Mouse (Mus musculus) embryo, embryonic 11 days (tissue): ENCODE data around the gene Slc22a3.
A peak's percentile ranks its signal among the peaks of the same experiment; 100 is the strongest.

Experiments
- DNase-seq: peaks from one replicate; pipeline ENCODE4 v3.0.0-alpha.2; 2015

The Slc22a3 gene

GRCm38 (mm10) chr17:12466501-12467000 is 41.0 kb downstream of the Slc22a3 start:
- DNase-seq: no peak

DNA sequence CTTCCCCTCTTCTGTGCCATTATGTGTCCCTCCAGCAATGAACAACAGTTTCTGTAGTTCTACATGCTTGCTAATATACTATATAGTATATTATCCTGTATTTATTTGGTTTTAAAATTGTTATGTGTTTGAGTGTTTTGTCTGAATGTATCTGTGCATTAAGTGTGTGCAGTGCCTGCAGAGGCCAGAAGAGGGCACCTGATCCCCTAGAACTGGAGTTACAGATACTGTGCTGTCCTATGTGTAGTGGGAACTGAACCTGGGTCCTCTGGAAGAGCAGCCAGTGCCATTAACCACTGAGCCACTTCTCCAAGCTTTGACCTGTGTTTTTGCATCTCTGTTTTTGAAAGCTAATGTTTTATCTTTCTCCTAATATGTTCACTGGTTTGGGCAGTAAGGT is 46.3 kb downstream of the Slc22a3 start:
- no peak for DNase-seq

GRCm38 (mm10) chr17:12455143-12455790 is 52.2 kb downstream of the Slc22a3 start:
- DNase-seq: no peak

DNA sequence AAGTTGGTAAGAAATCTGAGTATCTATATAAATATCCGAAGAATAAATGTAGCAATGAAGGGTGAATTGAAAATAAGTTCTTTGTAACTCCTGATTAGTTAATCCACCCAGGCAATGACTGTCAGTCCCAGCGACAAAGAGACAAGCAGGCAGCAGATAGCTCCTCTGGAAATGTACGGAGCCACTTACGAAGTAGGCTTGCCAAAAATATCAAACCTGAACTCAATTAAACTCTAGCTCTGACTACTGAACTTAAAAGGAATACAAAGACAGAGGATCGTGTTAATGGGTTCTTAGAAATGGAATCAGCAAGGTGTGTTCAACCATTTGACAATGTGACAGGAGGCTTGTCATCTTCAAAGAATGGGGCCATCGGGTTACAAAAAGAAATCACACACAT is 53.8 kb downstream of the Slc22a3 start:
- no peak for DNase-seq

- DNase-seq: no peak
These were observed 54.5 kb downstream of the Slc22a3 start for GRCm38 (mm10) chr17:12452862-12453531.

GRCm38 (mm10) chr17:12451234-12451633 is 56.3 kb downstream of the Slc22a3 start:
- peak; percentile 39 for DNase-seq

GRCm38 (mm10) chr17:12444561-12444960 is 62.9 kb downstream of the Slc22a3 start:
- no peak for DNase-seq

DNA sequence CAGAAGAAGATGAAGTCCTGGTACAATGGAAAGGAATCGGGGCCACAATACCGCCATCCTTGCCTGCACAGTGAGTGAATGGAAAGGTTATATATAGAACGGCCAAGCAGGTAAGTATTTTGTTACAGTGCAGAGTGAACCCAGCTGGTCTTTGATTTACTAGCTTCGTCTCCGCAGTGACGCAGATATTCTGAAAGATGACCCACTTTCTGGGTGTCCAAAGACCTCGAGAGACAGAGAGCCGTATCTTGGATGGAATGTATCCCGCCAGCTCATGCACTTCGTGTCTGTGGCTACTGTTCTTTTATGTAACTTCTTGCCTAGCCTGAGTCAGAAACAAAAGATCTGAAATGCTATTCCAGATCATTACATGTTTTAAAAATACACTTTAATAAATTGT is 69.7 kb downstream of the Slc22a3 start:
- DNase-seq: no peak

- DNase-seq: no peak
These were observed 75.8 kb downstream of the Slc22a3 start for GRCm38 (mm10) chr17:12431707-12432106.

- peak; percentile 51 for DNase-seq
These were observed 79.1 kb downstream of the Slc22a3 start for GRCm38 (mm10) chr17:12428369-12428768.

DNA sequence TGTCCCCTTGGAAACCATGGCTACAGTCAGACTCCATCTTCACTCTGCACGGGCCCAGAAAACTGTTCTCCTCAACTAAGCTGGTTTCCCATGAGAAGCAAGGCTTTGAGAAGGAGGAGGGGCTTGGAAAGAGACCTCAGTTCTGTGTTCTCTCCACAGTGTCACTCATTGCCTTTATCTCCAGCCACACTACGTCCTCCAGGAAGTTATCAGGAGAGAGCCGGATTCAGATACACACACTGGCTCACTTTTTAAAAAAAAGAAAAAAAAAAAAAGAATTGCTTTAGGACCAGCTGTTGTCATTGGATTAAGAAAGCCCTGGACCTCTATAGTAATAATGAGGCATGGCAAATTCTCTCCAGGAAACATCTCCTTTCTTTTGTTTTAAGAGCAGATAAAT is 80.3 kb downstream of the Slc22a3 start:
- no peak for DNase-seq

DNA sequence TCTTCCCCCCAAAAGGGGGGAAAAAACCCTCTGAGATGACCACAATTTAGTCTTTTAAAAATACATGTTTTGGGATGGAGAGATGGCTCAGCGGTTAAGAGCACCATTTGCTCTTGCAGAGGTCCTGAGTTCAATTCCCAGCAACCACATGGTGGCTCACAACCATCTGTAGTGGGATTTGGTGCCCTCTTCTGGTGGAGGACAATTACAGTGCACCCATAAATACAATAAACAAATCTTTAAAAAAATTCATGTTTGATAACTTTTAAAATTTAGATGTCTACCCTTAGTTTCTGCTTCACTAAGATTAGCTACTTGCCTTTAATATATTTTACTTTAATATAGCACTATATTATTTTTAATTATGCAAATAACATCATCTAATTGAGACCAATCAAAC is 85.4 kb downstream of the Slc22a3 start:
- no peak for DNase-seq

DNA sequence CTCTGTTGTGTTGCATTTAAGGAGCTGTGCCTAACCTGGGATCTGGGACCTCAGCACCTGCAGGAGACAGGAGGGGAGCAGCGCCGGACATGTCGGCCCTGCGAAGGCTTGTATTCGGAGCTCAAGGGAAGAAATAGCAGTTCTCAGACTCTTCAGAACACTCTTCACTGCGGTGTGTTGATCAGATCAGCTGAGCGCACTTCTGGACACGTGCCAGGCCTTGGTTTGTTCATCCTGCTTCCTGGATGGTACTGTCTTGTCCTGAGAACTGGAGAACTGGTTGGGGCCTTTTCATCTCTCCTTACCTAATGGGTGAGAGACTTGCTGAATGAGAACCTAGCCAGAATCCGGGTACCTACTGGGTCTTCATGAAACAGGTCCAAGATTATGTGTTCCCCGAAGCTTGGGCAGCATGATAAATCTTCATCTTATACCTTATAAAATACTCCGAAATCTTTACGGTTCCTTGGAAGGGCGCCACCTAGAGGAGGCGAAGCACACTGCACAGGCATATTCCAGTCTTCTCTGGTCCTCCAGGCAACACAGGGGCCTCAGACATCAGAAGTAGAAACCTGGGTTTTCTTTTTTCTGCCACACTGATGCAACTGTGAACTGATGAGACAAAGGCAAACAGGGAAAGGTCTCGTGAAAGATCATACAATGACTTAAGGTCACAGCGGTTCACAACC is 86.5 kb downstream of the Slc22a3 start:
- no peak for DNase-seq

- DNase-seq: no peak
These were observed 87.9 kb downstream of the Slc22a3 start for GRCm38 (mm10) chr17:12419491-12420079.

DNA sequence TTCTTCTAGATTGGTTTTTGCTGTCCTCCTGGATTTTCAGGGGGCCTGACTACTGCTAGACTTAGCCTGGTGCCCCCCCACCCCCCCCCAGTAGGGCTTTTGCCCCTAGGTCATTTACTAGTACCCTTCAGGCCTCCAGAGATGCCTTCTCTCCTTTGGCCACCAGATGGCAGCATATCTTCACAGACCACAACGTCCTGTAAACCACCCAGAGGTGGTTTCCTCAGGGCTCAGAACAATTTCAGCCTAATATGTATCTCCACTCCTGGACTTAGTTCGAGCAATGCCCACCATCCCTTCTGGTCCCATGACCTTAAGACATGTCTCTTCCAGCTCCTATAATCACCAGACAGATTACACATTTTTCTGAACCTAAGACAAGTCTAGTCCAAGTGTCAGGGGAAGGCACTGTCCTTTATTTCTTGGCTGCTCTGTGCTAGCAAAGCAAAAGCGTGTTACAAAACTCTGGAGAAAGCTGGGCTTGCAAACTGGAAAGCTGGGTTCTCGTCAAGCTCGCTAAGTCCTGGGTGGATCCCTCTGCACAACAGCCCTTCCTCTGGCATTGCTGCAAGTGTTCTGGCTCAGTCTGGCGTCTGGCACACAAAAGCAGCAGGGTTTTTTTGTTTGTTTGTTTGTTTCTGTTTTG is 91.1 kb downstream of the Slc22a3 start:
- DNase-seq: peak; percentile 82

- no peak for DNase-seq
These were observed 91.8 kb downstream of the Slc22a3 start for GRCm38 (mm10) chr17:12415741-12416140.

- peak; percentile 52 for DNase-seq
These were observed 92.3 kb downstream of the Slc22a3 start for GRCm38 (mm10) chr17:12415031-12415735.

DNA sequence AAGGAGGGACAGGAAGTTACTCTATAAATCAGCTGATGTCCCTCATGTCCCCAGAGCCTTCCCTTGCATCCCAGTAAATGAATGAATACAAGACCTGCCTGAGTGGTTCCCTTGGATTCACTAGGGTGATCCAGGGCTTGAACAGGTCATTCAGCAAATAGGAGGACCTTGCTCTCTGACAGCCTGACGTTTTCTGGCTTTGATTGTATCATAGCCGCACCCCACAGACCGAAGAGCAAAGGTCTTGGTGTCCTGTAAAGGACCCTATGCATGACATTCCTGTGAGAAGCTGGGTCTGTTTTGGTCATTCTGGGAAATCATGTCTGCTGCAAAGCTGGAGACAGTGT is 94.6 kb downstream of the Slc22a3 start:
- DNase-seq: no peak

- peak; percentile 53 for DNase-seq
These were observed 95.2 kb downstream of the Slc22a3 start for GRCm38 (mm10) chr17:12412181-12412890.

DNA sequence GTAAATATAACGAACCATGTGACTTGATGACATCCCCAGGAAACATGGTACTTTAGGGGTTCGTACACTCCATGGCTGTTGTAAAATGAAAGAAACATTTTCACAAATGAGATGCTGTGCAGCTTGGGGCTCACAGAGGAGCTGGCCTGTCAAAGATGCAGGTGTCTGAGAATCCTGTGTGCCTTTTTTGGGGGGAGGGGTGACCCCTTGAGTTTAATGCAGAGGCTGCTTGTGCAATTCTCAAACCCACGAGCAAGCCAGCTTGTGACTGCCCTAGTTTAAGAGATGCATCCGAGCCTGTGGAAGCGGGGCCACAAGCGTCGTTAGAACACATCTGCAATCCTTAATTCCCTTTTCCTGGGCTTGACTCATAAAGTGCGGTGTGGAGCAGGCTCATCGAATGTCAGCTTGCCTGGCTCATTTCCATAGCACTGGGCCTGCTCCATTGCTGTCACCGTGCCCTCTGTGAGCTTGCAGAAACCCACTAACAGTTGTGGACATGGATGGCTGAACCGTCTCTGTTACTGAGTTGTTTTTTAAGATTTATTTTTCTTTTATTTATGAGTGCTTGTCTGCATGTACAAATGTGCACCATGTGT is 98.1 kb downstream of the Slc22a3 start:
- DNase-seq: no peak

DNA sequence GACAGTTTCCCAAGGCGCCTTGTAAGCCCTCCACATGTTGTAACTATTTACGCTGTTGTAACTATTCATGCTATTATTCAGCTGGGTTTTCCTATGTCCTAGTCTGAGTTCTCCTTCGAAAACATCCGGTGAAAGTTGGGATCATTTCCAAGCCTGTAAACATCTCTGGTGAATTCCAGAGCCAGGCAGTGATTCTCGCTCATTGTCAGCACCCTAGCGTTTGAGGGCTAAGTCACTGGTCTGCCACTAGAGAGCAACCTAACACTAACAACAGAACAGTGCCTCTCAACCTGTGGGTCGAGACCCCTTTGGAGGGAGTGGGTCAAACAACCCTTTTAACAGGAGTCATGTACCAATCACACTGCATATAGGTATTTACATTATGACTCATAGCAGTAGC is 104.1 kb downstream of the Slc22a3 start:
- no peak for DNase-seq
